Mouse (Mus musculus): ENCODE results near the gene Foxa2.

Foxa2 gene

DNA sequence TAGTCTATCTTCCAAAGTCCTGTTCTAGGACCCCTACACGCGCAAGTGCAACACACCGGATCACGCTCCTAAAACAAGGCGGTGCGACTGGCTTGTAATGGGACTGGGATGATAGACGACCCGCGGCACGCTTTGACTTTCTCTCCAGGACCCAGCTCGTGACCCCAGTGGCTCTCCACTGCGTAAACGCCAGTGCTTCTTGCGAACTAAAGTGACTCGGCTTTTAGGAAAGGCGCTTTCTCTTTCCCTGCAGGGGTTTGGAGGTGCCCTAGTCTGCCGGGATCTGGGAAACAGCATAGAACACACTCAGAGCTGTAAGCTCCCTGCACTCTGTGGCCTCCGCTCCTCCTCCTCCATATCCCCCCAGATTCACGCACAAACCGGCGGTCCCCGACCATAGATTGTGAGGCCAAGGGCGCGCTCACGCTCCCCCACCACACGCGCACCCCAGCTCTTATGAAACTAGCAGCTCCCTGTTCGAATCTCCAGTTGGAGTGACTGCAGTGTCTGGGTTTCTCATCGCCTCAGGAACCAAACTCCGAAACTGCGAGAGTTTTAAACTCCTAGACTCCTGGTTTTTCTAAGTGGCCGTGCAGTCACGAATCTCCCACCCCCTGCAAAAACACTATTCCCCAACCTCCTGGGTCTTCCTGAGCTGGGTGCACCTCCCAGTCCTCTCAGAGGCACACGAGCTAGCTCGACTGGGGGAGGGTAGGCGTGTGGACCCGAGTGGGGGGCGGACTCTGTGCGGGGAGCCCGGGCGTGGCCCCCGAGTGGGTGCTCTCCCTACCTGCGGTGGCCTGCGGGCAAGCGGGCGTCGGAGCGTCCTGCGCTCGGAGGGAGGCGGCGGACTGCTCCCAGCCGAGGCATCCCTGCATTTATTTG lies 7.2 kb downstream of the Foxa2 start:
- DNase-seq, result no peak

DNA sequence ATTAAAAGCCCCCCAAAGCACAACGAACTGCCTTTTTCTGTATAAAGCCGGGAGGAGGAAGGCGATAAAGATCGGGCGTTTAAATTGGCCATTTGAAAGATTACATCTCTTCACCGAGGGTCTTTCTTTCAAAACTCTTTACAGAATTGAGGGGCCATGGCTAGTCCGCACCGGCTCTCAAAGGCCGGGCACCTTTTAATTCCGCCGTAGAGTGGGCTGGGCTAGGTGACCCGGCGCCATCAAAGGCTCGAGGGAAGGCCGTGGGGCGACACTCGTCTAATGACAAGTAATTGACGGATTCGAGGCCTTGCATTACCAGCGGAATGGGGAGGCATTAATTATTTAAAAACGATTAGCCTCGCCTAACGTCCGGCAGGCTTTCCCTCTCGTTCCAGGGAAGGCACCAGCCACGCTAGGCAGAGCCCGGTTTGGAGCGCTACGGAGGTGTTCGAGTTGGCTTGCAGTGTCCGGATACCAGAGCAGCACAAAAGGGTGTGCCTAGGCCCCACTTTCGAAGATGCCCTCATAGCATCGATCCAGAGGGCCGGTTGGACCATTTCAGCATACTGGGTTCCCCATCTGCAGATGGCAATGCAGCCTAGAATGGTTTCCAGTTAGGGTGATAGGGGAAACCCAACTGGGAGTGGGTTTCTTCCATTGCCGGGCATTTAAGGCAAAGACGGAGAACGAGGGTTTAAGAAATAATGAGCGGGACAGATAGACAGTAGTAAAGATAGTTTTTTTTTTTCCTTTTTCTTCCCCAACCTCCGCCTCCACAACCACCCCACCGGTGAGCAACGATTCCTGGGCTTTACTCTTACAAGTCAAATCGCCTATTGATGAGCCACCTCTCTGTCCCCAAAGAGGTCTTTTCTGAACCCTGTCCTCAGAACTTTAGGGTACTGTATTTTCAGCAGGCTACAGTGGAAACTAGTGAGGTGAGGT lies 8.1 kb downstream of the Foxa2 start:
- DNase-seq, result no peak

DNA sequence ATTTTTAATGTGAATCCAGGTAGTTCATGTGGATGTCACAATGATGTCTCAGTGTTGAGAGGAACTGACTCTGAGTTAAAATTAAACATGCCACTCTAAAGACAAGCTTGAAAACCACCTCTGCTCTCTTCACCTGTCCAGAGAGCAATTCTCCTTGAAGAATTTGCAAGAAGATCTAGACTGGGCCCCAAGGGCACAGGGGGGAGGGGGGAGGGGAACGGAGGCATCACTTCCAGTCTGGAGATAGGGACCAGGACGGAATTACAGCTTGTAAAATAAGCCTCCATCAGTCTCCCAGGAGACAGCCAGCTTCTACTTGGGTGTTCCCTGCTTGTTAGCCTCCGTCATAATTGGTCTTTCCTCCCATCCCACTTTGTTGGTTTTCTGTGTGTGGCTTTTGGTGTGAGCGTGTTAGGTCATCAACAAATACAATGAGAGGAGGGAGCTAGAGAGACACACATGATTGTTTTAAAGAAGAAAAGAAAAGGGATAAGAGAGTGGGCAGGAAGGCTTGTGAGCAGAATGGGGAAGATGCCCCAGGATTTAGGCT lies 10.1 kb downstream of the Foxa2 start:
- no peak for DNase-seq

DNA sequence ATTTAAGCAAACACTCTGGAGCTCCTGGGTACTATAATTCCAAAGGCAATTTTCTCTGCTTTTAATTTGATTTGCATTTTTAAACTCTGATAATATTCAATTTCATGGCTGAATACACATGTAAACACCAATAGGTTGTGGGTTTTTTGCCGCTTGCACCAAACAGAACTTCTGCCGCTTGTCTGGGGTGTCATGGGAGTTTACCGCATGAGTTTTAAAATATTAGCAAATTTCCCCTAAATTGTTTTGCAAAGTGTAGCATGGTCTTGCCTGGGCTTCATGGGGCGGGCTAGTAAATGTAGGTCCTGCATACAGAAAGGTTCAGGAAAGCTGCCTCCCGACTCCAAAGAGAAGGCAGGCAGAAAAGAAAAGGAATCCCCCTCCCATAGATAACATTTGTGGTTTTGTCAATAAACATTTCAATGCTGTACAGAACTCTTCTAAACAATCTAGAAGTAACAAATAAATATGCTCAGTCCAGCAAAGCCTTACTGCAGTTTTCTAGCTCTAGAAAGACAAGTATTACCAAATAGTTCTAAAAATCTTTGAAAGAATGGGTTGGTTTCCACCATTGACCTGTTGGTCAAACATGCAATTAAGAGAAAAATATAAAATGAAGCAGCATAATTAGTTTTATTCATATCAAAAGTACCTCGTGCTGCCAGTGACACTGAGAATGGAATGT lies 15.6 kb downstream of the Foxa2 start:
- no peak for DNase-seq

DNA sequence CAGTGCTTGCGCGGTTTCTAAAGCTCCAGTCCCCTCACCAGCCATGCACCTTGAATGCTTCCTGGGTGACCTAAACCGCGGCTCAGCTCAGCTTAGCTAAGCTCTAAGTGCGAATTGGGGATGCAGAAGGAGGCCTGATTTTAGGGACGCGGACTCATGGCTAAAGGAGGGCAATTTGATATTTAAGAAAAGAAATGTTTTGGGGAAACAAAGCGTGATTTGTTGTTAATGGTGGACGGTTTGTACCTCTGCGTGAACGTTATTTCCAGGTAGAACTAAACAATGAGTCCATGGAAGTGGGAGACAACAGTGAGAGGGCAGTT lies 16.2 kb downstream of the Foxa2 start:
- no peak for DNase-seq

DNA sequence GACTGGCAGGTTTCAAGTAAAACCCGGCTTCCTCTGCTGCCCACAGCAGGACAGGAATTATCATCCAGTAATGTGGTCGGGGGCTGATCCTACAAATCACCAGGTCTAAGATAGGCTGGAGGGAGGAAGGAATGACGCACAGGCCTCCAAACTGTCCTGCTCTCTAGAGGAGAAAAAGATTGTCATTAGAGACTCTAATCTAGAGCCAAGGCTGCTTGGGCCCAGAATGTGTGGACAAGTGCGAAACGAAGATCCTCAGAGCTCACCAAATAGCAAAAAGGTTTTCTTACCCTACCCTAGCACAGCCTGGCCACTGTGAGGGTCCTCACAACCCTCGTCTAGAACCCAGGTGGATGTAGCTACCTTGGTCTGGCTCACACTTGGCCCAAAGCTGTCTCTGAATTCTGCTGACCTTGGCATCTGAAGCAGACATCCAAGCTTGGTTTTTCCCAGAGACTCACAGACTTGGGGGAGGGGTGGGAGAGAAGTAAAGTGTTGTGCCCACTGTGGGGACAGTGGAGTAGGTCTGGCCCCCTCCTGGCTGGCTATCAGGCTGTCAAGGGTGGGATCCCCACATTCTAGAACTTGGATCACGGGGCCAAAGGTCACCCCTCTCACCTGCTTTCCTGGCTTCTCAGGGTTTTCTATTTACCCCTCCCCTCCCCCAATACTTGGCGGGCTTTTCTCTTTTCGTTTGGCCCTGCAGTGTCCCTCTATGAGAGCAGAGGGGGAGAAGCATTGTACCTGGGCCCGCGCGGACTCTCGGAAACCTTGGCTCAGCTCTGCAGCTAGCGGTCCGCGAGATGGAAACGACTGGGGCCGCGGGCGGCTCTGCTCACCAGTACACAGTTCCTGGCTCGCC lies 16.8 kb downstream of the Foxa2 start:
- no peak for DNase-seq

DNA sequence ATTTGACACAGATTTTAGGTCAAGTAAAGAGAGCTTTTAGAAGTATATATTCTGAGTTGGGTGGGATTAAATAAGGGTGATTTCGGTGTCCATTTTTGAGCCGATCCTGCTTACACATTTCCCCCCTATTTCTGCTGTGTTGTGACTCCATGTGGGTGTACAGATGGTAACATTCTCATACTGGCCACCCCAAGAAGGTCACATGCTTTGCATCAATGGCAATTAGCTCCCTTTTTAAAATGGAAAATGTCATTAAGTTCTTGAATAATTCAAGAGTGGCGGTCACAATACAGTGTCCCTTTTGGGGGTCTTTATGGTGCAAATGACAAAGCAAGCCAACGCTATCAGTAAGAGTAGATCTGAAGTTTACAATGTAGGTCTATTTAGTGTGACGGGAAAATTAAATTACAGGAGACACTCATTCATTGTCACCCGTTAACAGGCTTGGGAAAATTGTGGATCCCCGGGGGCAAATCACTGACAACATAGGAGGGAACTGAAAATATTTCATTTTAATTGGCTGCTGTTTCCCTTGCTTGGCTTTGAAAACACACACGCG lies 17.6 kb downstream of the Foxa2 start:
- no peak for DNase-seq

DNA sequence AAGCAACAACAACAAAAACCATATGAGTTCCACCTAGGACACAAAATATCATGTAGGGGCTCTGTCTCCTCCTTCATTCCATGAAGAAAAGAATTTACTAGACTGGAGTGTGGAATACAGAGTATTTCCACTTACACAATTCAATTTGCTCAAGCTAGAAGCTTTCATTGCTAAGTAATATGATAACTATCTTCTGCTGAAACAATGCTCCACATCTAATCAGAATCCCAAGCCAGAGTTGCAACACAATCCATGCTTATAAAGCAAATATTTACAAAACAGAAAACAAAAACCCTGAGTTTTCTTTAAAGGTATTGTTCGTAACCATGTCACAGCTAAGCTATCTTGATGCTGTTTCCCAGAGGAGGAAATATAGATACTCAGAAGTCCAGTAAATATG lies 20.4 kb downstream of the Foxa2 start:
- DNase-seq, result no peak

DNA sequence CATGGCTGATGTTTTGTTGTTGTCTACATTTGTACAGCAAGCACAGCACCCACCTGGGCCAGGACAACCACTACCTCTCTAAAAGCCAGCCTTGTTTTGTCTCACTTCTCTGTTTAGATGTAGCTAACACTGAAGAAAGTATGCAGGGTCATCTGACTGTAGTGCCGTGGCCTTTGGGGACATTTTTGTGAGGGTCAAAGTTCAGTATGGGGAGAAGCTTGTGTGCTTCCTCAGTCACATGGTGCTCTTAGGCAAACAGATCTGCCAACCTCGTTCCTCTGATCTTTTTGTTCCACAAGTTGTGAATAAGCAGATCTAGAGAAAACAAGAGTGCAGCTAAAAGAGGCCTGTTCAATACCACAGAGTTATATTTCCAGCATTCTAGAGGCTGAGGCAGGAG lies 21.3 kb downstream of the Foxa2 start:
- DNase-seq, result no peak

DNA sequence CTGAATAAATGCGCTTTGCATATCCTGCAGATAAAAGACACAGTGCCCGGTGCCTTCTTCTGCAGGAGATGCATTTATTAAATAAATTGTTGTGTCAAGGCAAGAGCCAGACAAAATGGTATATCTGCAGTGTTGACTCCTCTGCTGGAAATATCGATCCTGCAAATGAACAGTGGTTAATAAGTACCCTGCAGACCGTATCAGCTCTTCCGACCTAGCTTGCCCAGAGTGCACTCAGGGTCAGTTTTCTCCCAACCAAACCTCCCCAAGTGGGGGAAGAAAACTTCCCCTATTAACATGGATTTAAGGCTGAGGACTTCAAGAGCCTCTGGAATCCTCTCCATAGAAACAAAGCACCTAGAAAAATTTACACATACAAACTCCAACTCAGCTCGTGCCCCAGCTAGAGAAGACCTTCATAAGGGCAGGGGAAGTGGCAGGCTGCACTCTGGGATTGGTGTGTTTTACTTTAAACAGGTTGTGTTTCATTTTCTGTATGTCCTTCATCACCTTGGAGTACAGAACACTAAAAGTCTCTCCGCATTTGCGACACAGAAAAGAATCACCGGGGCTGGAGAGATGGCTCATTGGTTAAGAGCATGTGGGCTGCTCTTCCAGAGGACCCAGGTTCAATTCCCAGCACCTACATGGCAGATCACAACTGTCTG lies 22.4 kb downstream of the Foxa2 start:
- no peak for DNase-seq

DNA sequence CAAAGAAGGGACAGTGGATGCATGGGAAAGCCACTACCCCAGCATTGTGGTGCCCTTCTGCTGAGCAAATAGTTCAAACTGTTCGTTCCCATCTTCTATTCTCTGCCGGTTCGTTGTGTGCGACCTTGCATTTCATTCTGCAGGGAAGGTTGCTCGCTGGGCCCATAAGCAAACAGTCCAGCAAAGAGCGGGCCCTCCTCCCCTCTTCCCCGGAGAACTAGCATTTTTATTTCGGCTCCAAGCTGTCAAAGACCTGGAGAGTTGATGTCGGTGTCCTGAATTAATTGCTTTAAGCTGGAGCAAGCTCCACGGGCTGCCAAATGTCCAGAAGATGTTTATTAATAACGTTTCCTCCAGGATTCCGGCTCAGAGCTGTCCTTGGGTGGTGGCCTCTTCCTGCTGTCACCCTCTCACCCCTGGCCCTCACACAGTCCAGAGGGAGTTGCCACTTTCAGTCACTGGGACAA lies 23.4 kb downstream of the Foxa2 start:
- no peak for DNase-seq

DNA sequence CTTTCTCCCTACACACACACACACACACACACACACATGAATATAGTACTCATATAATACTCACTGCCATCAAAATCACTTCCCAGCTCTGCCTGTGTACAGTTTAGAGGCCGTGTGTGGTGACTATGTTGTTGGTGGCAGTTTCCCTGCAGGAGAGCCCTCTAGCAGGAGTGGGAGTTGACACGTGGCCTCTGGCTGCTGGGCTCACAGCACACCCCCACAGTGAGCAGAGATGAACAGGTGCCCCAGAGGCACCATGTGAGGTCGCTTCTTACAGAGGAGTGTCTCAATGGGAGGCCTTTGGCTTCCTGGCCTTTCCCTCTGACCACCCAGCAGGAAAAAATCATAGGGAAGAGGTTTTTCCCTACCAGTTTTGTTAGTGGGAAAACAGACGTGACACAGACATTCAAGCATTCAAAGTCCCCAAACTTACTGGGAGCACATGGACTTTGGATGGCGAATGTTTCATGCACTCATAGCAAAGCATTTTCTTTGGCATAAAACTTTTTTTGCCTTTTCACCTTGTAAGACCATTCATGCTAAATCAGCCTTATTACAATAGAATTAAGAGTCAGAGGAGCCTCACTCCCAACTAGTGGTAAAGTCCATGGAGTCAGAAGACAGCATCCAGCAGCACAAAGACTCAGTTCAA lies 24.7 kb downstream of the Foxa2 start:
- DNase-seq, result no peak

DNA sequence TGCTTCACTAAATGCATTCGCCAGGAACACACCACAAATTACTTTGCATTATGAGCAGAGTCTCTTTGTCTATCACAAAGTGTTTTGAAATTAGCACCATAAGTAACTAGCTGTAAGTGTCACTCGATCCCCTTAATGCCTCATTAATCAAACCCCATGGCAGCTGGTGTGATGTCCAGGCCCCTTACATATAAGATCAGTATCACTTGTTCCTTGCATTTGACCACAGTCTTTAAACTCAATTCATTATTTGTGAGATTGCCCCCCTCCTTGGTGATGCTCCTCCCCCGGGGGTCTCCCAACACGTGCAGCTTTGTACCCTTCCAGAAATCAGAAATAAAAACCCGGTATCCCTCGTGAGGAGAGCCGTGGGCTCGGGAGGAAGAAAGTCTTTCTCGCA lies 25.8 kb downstream of the Foxa2 start:
- DNase-seq, result no peak

DNA sequence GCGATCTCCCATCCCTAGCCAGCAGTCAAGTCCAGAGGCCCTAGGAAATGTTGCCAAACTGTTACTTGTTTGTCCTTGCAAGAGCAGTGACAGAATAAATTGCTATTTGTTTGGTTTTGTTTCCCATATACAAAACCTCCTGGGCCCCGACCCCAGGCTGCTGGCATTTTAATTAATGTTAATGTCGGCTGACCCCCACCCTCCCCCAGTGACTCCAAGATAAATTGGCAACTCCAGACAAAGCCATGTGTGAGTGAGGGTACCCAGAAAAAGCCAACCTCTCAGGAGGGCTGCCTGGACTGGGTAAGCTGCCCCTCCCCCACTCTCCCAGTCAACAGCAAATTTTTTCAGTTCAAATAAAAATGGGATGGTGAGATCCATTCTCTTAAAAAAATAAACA lies 26.6 kb downstream of the Foxa2 start:
- DNase-seq, result no peak

DNA sequence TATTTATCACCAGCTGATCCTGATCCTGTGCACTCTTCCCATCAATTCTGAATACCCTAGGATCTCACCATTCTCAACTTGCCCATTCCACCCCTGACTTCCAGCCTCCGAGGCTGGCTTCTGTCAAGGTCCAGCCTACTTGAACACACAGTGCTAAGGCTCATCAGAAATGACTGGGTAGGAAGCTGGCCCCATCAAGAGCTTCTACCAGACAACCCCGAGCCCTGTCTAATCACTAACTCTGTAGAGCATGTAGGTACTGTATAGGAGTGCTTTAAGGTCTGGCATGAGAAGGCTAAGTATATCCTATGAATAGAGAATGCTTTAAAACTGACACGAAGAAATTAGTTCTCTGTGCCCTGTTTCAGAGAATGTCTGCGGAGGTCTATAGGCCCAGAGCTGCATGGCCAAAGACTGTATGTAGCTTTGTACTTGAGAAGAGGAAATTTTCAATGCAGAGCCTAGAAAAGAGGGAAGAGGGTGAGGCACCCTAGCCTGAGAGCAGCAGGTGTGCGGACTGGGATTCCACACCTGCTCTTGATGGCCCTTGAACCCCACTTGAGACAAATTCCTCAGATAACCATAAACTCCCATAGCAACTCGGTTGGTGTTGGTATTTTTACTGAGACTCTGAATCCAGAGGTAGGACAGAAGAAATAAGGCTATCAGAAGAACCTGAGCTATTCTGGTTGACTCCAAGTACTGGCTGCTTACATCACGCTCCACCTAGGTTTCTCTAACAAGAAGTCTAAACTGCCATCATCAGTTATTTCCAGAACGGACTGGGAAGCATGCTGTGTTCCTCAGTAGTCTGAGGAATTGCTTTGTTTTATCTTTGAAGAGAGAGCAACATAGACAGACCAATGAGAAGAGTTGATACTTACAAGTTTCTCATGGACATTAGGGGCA lies 28.7 kb downstream of the Foxa2 start:
- DNase-seq, result no peak

DNA sequence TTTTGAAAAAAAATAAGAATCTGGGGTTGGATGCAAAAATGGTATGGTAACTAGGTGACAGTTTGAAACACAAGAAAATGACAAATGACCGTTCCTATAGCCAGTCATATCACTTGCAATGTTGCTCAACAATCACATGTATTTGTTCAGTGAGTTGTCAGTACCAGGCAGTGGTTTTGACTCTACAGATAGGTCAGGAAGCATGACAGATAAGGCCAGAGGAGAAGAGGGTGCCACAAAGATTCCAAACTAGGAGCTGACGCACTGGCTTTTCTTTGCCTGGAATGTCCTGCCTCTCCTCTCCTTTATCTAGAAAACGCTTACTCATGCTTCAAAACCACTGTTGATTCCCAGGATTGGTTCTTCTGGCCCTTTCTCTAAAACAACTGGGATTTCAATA lies 33.4 kb downstream of the Foxa2 start:
- DNase-seq, result no peak

DNA sequence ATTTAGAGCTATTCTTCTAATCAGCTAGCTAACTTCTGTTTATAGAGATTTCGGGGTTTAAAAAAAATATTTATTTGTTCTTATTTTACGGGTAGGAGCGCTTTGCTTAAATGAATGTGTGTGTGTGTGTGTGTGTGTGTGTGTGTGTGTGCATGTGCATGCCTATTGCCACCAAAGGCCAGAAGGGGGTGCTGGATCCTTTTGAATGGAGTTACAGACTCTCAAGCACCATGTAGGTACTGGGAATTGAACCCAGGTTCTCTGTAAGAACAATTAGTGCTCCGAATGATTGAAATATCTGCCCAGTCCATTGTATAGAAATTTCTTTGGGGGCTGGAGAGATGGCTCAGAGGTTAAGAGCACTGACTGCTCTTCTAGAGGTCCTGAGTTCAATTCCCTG lies 37.7 kb downstream of the Foxa2 start:
- DNase-seq, result no peak

DNA sequence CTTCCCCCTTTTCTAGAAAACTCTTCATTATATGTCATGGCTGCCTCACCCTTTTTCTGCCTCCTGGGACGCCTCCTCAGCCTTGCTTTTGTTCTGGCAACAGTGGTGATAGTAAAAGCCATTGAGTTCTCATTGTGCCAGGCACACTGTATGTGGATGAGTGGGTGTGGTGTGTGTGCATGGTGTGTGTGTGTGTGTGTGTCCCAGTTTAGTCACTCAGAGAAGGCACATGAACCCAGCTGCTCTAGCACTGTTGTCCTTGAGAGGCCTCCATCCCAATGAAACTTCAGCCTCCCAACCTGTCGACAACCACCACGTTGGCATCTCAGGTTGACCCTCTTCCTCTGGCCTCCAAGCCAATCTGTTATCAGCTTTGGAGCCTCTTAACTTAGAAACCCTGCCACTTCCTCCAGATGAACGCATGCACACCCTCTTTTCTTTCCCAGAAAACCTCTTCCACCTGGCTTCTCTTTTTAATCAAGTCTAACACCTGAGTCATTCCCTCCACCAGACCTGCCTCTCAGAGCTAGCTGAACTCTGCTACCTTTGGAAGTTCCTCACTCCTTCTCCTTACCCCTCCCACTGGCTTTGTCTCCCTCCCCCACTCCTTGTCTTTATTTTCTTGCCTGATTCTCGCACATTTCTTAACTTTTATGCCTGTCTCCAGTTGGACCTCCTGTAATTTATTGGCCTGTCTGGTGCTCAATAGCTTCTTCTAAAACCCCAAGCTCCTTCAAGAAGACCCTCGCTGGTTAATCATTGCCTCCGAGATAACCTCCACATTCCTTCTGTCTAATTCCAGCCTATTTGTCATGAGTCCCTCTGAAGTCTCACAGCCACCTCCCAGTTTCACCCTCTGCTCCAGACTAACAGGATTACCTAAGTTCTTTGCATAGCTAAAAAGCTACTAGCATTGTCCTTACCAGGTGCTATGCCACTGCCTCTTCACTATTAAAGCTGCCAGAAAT lies 41.9 kb downstream of the Foxa2 start:
- DNase-seq, result no peak

Data from cerebellum, postnatal 36 days (tissue).